Mouse (Mus musculus) megakaryocyte-erythroid progenitor cell, adult 5-6 weeks (primary cell): ENCODE data around the gene Fam92b. TPM values are rescaled to one million over a fixed set of nuclear protein-coding genes. Genes with fewer than 3 reads are reported as not detected.

ENCODE experiments used
- ATAC-seq: replicated peaks from 2 replicates; pipeline ENCODE4 v1.8.0; 2016; ENCODE audit warnings: mild to moderate bottlenecking, inconsistent platforms; ENCODE audit not compliant: severe bottlenecking, poor library complexity, low FRiP score, low TSS enrichment
- total RNA-seq, 2 experiments: library from RNA; stranded (forward) in 1 of 2; stranded (reverse) in 1 of 2; fragments of 200-1000, 215-1000 nt in 1 of 2; fragments of >200 nt in 1 of 2; fragmentation: Nextera tagmentation in 1 of 2; gene quantifications; 2 replicates each; pipeline ENCODE4 v1.2.3; 2014 to 2017

The Fam92b gene
- total RNA-seq, 2 experiments from 2014 or later = not detected

GRCm38 (mm10) chr8:120119931-120120330 lies 57.3 kb downstream of the Fam92b start:
- 0 out of 2 replicates have a peak, but pooled peaks have one; percentile 11 for ATAC-seq

DNA sequence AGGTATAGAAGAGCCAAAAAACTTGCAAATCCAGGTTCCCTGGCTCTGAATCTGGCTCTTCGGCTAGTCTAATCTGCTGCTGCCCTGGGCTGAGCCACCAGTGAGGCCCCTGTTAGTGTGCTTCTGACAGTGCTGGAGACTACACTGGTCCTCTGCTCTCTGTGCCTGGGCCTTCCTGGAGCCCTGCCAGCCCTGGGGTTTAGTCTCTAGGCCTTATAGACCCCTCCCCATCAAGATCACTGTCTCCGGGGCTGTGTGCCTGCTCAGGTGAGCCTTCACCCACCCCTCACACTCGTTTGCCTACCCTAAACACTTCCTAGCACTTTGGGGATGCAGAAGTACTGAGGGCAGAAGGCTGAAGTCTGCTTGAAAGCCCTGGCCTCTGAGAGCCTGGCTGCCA lies 57.8 kb downstream of the Fam92b start:
- ATAC-seq = no peak

DNA sequence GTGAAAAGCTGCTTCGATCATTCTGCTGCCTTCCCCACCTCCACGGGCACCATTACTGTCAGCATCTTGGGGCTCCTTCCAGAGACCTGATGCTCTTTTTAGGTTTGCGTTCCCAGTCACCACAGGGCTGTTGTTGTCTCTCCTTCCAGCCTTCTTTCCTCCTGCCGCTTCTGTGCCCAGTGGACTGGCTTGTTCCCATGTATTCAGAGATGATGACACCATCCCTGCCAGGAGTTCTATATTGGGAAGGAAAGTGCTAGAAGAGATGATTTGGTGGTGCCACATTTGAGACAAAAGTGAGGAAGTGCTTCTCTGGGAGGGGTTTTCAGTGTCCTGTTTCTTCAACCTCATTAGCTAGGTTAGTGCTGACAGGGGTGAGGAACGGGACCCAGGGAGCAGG lies 58.4 kb downstream of the Fam92b start:
- ATAC-seq = no peak

DNA sequence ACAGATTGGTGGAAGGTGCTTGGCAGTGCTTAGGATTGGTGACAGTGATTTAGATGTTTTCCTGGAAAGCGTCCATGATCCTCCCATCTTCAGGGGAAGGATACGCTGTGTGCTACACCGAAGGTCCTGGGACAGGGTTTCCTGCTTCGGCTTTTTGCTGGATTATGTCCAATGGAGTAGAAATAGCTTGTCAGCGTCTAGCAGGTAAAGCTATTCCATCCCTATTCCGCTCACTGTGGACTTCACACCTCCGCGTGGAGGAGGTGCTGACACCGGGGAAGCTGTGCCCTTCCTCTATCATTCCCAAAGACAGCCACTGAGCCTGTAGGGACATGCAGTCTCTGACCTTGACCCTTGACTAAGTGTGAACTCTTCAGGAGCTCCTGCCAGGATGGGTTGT lies 59.1 kb downstream of the Fam92b start:
- no peak for ATAC-seq

DNA sequence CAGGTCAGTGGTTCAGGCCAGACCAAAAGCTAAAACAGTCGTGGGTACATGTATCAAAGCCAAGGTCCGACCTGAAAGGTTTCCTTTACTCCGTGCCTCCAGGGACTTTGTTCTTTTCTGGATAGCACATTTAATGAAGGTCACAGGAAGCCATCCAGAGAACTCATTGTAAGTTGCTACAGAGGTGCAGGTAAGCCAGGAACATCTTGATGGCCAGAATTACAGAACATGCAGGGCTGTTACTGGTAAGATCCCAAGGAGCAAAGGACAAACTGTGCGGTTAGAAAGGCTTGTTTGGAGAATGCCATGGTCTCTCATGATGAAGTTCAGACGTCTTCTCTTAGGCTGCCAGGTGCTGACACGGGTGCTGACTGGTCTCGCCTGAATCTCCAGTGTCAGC lies 60.7 kb downstream of the Fam92b start:
- no peak for ATAC-seq

Other genes with a start within 250 kb of the Fam92b start
- gene Crispld2, start 185.0 kb downstream of the Fam92b start, total RNA-seq (2014; fragmentation: Nextera tagmentation) = 0.47 TPM in 1 of 2 replicates, not detected in the other
- not detected in 2 replicates for gene Crispld2, start 185.0 kb downstream of the Fam92b start, total RNA-seq (2017)
- 27.4 and 30.4 TPM in 2 replicates for gene Zdhhc7, start 76.0 kb downstream of the Fam92b start, total RNA-seq (2014; fragmentation: Nextera tagmentation)
- gene Zdhhc7, start 76.0 kb downstream of the Fam92b start, total RNA-seq (2017) = 9.2 and 12.9 TPM in 2 replicates
- gene 6430548M08Rik, start 63.3 kb downstream of the Fam92b start, total RNA-seq (2014; fragmentation: Nextera tagmentation) = 0.07 TPM in 1 of 2 replicates, not detected in the other
- 0.15 and 0.56 TPM in 2 replicates for gene 6430548M08Rik, start 63.3 kb downstream of the Fam92b start, total RNA-seq (2017)
- 80.6 and 84.3 TPM in 2 replicates for gene Gse1, start 51.0 kb upstream of the Fam92b start, total RNA-seq (2014; fragmentation: Nextera tagmentation)
- gene Gse1, start 51.0 kb upstream of the Fam92b start, total RNA-seq (2017) = 21.8 and 27.2 TPM in 2 replicates